Mouse (Mus musculus): ENCODE measurements around the gene Enoph1. TPM values are rescaled to one million over a fixed set of nuclear protein-coding genes. Genes with fewer than 3 reads are reported as not detected.

Enoph1 gene
- total and polyA plus RNA-seq, 3 experiments: 50.4 to 67.3 (median 52.4) TPM

DNA sequence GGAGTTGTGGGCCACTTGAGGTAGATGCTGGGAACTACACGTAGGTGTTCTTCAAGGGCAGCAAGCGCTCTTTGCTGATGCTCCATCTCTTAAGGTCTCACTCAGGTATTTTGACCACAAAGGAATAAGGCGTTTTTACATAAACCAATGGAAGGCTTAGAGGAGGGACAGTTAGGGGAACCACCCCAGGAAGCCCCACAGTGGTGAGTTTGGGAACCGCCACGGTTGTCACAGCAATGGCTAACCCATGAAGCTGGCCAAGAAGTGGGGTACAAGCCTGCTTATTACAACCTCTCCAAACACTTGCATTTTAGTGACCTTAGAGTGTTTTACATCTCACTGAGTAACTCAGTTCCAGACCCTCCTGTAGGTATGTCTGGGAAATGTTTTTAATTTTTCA is 31.8 kb downstream of the Enoph1 start:
- TF ChIP-seq ELF1 (IDR thresholded peaks at IDR 0.05; ENCODE audit: low read depth, low read length): no peak
- TF ChIP-seq SIN3A (IDR thresholded peaks at IDR 0.05; ENCODE audit: low read length): no peak
- TF ChIP-seq JUND (conservative IDR thresholded peaks at IDR 0.05; ENCODE audit: low read depth, low read length): no peak
- TF ChIP-seq MAZ (IDR thresholded peaks at IDR 0.05; ENCODE audit: low read depth, low read length): no peak
- TF ChIP-seq PAX5 (IDR thresholded peaks at IDR 0.05; ENCODE audit: low read length): no peak
- TF ChIP-seq ZNF384 (IDR thresholded peaks at IDR 0.05; ENCODE audit: low read depth, low read length): no peak
- TF ChIP-seq CHD1 (IDR thresholded peaks at IDR 0.05; ENCODE audit: low read depth, low read length): no peak
- no peak for TF ChIP-seq MYC (IDR thresholded peaks at IDR 0.05; ENCODE audit: low read depth, low read length)
- TF ChIP-seq JUN (IDR thresholded peaks at IDR 0.05; ENCODE audit: insufficient read depth, low read depth, low read length): no peak
- no peak for TF ChIP-seq TBP (conservative IDR thresholded peaks at IDR 0.05; ENCODE audit: low read depth, low read length)
- no peak for TF ChIP-seq EP300 (IDR thresholded peaks at IDR 0.05; ENCODE audit: low read length)
- no peak for TF ChIP-seq MEF2A (IDR thresholded peaks at IDR 0.05; ENCODE audit: borderline replicate concordance, low read depth, low read length)
- no peak for TF ChIP-seq POLR2A (IDR thresholded peaks at IDR 0.05; ENCODE audit: low read depth, low read length)
- no peak for TF ChIP-seq GABPA (IDR thresholded peaks at IDR 0.05; ENCODE audit: insufficient replicate concordance, low read depth, low read length)
- TF ChIP-seq ETS1 (conservative IDR thresholded peaks at IDR 0.05; ENCODE audit: low read depth, low read length): no peak
- no peak for TF ChIP-seq SMC3 (IDR thresholded peaks at IDR 0.05; ENCODE audit: low read depth, low read length)
- Histone ChIP-seq H3K9ac (ENCODE audit: insufficient read depth, low read depth) (no peak overlapping the region), H3K4me1 (ENCODE audit: control insufficient read depth in 1 of 2, insufficient read depth in 2 of 2) (peaks cover 0 to 2% of the 10 kb centered on the region in 2 experiments; a peak in 2 of 4 replicates), H3K27me3 (replicated peaks) (no peaks in the 10 kb centered on the region), H3K4me3 (replicated peaks in 1 of 3; ENCODE audit: low read depth in 2 of 3, low read length in 2 of 3, poor library complexity in 1 of 3) (no peak overlapping the region), H3K36me3 (replicated peaks in 1 of 2; ENCODE audit: control insufficient read depth in 1 of 2, insufficient read depth in 1 of 2, low read length in 1 of 2) (peaks cover 20 to 89% of the 10 kb centered on the region in 2 experiments), H3K9me3 (replicated peaks; ENCODE audit: low read length) (no peaks in the 10 kb centered on the region), H3K4me2 (ENCODE audit: insufficient read depth, low read depth, poor library complexity, severe bottlenecking) (no peak overlapping the region), H3K79me2 (replicated peaks; ENCODE audit: control insufficient read depth, extremely low read depth, insufficient read depth, poor library complexity, severe bottlenecking) (no peaks in the 10 kb centered on the region), H3K27ac (ENCODE audit: insufficient read depth, low read depth) (no peak overlapping the region)
- in situ Hi-C loops (cut with MboI; ENCODE audit: low pct_ligation_motif_present, low pct_unique_long_range_greater_than_20kb, low sequenced_read_pairs): no loop called here
- dilution Hi-C loops (cut with MboI; ENCODE audit: extremely low pct_ligation_motif_present, extremely low pct_unique_long_range_greater_than_20kb, low sequenced_read_pairs): no loop called here
- no peak for DNase-seq (ENCODE audit: extremely low read depth)

DNA sequence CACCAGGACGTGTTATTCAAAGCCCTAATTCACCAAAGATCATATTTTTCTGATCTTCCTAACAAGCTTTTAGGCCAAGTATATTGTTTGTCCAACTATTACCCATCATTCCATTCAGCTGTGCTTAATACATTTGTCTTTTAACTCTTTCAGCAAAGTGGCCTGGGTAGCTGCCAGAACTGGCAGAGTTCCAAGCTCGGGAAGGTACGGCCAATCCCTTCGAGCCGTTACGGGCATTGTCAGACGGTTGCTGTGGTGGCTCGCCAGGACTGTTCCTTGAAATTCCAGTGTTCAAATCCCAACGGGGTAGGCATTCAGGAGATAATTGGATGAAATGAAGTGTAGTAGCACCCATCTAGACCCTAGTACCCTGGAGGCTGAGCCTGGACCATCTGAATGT is 32.8 kb downstream of the Enoph1 start:
- Histone ChIP-seq H3K4me2 (ENCODE audit: insufficient read depth, low read depth, poor library complexity, severe bottlenecking) (no peak overlapping the region), H3K4me3 (replicated peaks in 1 of 3; ENCODE audit: low read depth in 2 of 3, low read length in 2 of 3, poor library complexity in 1 of 3) (no peak overlapping the region), H3K4me1 (ENCODE audit: control insufficient read depth in 1 of 2, insufficient read depth in 2 of 2) (no peaks in the 10 kb centered on the region), H3K27ac (ENCODE audit: insufficient read depth, low read depth) (no peak overlapping the region), H3K27me3 (replicated peaks) (no peaks in the 10 kb centered on the region), H3K9ac (ENCODE audit: insufficient read depth, low read depth) (no peak overlapping the region), H3K36me3 (replicated peaks in 1 of 2; ENCODE audit: control insufficient read depth in 1 of 2, insufficient read depth in 1 of 2, low read length in 1 of 2) (peaks cover 14 to 80% of the 10 kb centered on the region in 2 experiments), H3K9me3 (replicated peaks; ENCODE audit: low read length) (no peaks in the 10 kb centered on the region), H3K79me2 (replicated peaks; ENCODE audit: control insufficient read depth, extremely low read depth, insufficient read depth, poor library complexity, severe bottlenecking) (no peaks in the 10 kb centered on the region)
- in situ Hi-C loops (cut with MboI; ENCODE audit: low pct_ligation_motif_present, low pct_unique_long_range_greater_than_20kb, low sequenced_read_pairs) (no loop called here), dilution Hi-C loops (cut with MboI; ENCODE audit: extremely low pct_ligation_motif_present, extremely low pct_unique_long_range_greater_than_20kb, low sequenced_read_pairs) (no loop called here)
- DNase-seq (ENCODE audit: extremely low read depth): no peak
- TF ChIP-seq MXI1 (IDR thresholded peaks at IDR 0.05; ENCODE audit: low read depth, low read length): no peak
- TF ChIP-seq ZMIZ1 (IDR thresholded peaks at IDR 0.05; ENCODE audit: low read depth, low read length): no peak
- TF ChIP-seq MYC (IDR thresholded peaks at IDR 0.05; ENCODE audit: low read depth, low read length): no peak

Measured in CH12.LX (cell line).